Mouse (Mus musculus) E14TG2a.4 (cell line): ENCODE measurements at regions not wholly inside any gene's neighbourhood (a gene's known extent, or its start where the extent isn't known, plus 50 kb on each side); places are given as distances from the start of the nearest gene placed in this dataset.

Source experiments
- H3K27me3 ChIP-seq: 2 replicates; pipeline ENCODE4 v1.6.1; 2014; ENCODE audit warnings: low read length, control low read depth; ENCODE audit not compliant: insufficient read depth
- H3K36me3 ChIP-seq: 2 replicates; pipeline ENCODE4 v1.6.1; 2014; ENCODE audit warnings: low read length, control low read depth; ENCODE audit not compliant: insufficient read depth
- H3K4me1 ChIP-seq: replicated peaks from 2 replicates; pipeline ENCODE4 v1.6.1; 2014; ENCODE audit warnings: low read depth, low read length, control low read depth
- H3K4me3 ChIP-seq: replicated peaks from 2 replicates; pipeline ENCODE4 v1.5.1; 2014; ENCODE audit warnings: mild to moderate bottlenecking, low read length
- H3K9me3 ChIP-seq: 2 replicates; pipeline ENCODE4 v1.6.1; 2014; ENCODE audit warnings: low read length, control low read depth
- CTCF ChIP-seq: conservative IDR thresholded peaks from 2 replicates; pipeline ENCODE4 v1.5.1; 2014; ENCODE audit warnings: low read length
- NANOG ChIP-seq: IDR thresholded peaks from 2 replicates; pipeline ENCODE4 v1.6.1; 2014; ENCODE audit warnings: borderline replicate concordance, low read length, mixed read lengths
- POU5F1 ChIP-seq: IDR thresholded peaks from 2 replicates; pipeline ENCODE4 v1.6.1; 2014; ENCODE audit warnings: low read length, borderline replicate concordance

GRCm38 (mm10) chr12:39880309-39880708, 157.5 kb downstream of the Arl4a start:
- TF ChIP-seq POU5F1 = no peak
- no peak for TF ChIP-seq CTCF
- no peak for TF ChIP-seq NANOG
- H3K4me3 ChIP-seq = no peak overlapping the region

GRCm38 (mm10) chr12:39873917-39874316, 163.9 kb downstream of the Arl4a start:
- TF ChIP-seq NANOG = no peak
- TF ChIP-seq CTCF = no peak
- no peak for TF ChIP-seq POU5F1
- Histone ChIP-seq H3K27me3 (no peaks in the 10 kb centered on the region; the same call in 1 of the 2 replicates), H3K4me3 (no peak overlapping the region), H3K36me3 (no peaks in the 10 kb centered on the region), H3K4me1 (peaks cover 7% of the 10 kb centered on the region; the same call in 1 of the 2 replicates), H3K9me3 (no peaks in the 10 kb centered on the region)

More at GRCm38 (mm10) chr12:39880309-39880708, 157.5 kb downstream of the Arl4a start:
- Histone ChIP-seq H3K4me1 (peaks cover 22% of the 10 kb centered on the region), H3K9me3 (no peaks in the 10 kb centered on the region), H3K36me3 (no peaks in the 10 kb centered on the region), H3K27me3 (no peaks in the 10 kb centered on the region; the same call in 1 of the 2 replicates)

- H3K4me3 ChIP-seq = no peak overlapping the region
- no peaks in the 10 kb centered on the region for H3K27me3 ChIP-seq
- no peaks in the 10 kb centered on the region for H3K9me3 ChIP-seq
- no peaks in the 10 kb centered on the region for H3K36me3 ChIP-seq
- H3K4me1 ChIP-seq = no peaks in the 10 kb centered on the region
- TF ChIP-seq POU5F1 (no peak), NANOG (no peak), CTCF (no peak)
Measured at GRCm38 (mm10) chr12:39861797-39862196, 176.0 kb downstream of the Arl4a start.

- Histone ChIP-seq H3K36me3 (no peaks in the 10 kb centered on the region), H3K9me3 (no peaks in the 10 kb centered on the region), H3K27me3 (no peaks in the 10 kb centered on the region), H3K4me3 (no peak overlapping the region), H3K4me1 (0 out of 2 replicates have a peak, but pooled peaks cover 2% of the 10 kb centered on the region)
- no peak for TF ChIP-seq POU5F1
- TF ChIP-seq NANOG = no peak
- no peak for TF ChIP-seq CTCF
Measured at GRCm38 (mm10) chr12:39851610-39852009, 186.2 kb downstream of the Arl4a start.

GRCm38 (mm10) chr12:39849346-39850058, 188.3 kb downstream of the Arl4a start:
- Histone ChIP-seq H3K36me3 (no peaks in the 10 kb centered on the region), H3K4me3 (no peak overlapping the region), H3K27me3 (no peaks in the 10 kb centered on the region), H3K9me3 (no peaks in the 10 kb centered on the region), H3K4me1 (peaks cover 2% of the 10 kb centered on the region; the same call in 1 of the 2 replicates)
- TF ChIP-seq CTCF (no peak), NANOG (no peak), POU5F1 (no peak)

GRCm38 (mm10) chr12:39840615-39841014, 197.2 kb downstream of the Arl4a start:
- Histone ChIP-seq H3K4me1 (peaks cover 18% of the 10 kb centered on the region), H3K9me3 (no peaks in the 10 kb centered on the region), H3K27me3 (no peaks in the 10 kb centered on the region), H3K36me3 (no peaks in the 10 kb centered on the region), H3K4me3 (no peak overlapping the region)
- no peak for TF ChIP-seq NANOG
- TF ChIP-seq CTCF = no peak
- TF ChIP-seq POU5F1 = no peak

GRCm38 (mm10) chr12:39840179-39840578, 197.6 kb downstream of the Arl4a start:
- TF ChIP-seq CTCF = no peak
- TF ChIP-seq NANOG = no peak
- no peak for TF ChIP-seq POU5F1
- Histone ChIP-seq H3K27me3 (no peaks in the 10 kb centered on the region), H3K9me3 (0 out of 2 replicates have a peak, but pooled peaks cover under 1% of the 10 kb centered on the region), H3K4me3 (no peak overlapping the region), H3K36me3 (no peaks in the 10 kb centered on the region), H3K4me1 (peaks cover 18% of the 10 kb centered on the region)

- no peak for TF ChIP-seq POU5F1
- TF ChIP-seq NANOG = peak; percentile 91
- no peak for TF ChIP-seq CTCF
- peaks cover 26% of the 10 kb centered on the region for H3K4me1 ChIP-seq
- no peaks in the 10 kb centered on the region for H3K27me3 ChIP-seq
- no peaks in the 10 kb centered on the region for H3K36me3 ChIP-seq
- no peak overlapping the region for H3K4me3 ChIP-seq
- peaks cover 21% of the 10 kb centered on the region for H3K9me3 ChIP-seq
Measured at GRCm38 (mm10) chr12:39831079-39831478, 206.7 kb downstream of the Arl4a start.
